Mouse (Mus musculus) cerebellum, adult 9-11 months (tissue): ENCODE results near the gene Ano10.

ENCODE experiments used
- DNase-seq: peaks from one replicate; pipeline ENCODE4 v3.0.0; 2022

Ano10 gene

DNA sequence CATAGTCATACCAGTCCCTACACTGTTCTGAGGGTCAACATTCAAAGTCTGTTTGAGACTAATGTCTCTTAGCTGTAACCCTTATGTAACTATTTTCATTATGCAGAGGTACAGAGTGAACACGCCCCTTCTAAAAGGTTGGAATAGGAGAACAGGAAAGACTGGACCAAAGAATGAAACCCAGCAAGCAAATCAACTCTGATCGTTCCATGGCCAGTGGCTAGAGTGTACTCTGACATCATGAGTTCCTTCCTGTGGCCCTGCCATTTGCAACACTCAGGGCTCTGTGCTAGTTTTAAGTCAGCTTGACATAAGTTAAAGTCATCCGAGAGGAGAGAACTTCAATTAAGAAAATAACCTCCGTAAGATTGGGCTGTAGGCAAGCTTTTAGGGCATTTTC lies 142.2 kb downstream of the Ano10 start:
- no peak for DNase-seq

GRCm38 (mm10) chr9:122149997-122150826 lies 144.0 kb downstream of the Ano10 start:
- no peak for DNase-seq

- DNase-seq: no peak
These were observed 145.9 kb downstream of the Ano10 start for GRCm38 (mm10) chr9:122148356-122148755.

GRCm38 (mm10) chr9:122146124-122146870 lies 147.9 kb downstream of the Ano10 start:
- DNase-seq: no peak

DNA sequence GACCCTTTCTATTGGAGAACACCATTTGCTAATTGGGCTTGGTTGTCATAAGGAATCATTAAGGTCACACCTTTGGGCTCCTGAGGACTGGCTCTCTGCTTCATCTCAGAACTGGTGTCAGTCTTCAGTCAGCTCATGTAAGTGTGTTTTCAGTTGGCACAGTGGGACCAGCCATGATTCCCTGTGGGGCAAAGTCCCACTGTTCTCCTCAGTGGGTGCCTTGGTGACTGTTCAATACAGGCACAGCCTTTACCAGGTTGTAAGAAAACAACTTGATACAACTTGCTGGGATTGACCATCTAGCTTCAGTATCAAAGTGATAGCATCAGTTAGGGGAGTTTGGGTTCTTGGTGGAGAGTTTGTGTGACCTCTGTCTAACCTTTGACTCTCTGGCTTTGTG lies 148.5 kb downstream of the Ano10 start:
- DNase-seq: no peak

- no peak for DNase-seq
These were observed 149.4 kb downstream of the Ano10 start for GRCm38 (mm10) chr9:122144776-122145175.

GRCm38 (mm10) chr9:122143219-122143618 lies 151.0 kb downstream of the Ano10 start:
- DNase-seq: no peak

- DNase-seq: no peak
These were observed 155.0 kb downstream of the Ano10 start for GRCm38 (mm10) chr9:122139236-122139635.

DNA sequence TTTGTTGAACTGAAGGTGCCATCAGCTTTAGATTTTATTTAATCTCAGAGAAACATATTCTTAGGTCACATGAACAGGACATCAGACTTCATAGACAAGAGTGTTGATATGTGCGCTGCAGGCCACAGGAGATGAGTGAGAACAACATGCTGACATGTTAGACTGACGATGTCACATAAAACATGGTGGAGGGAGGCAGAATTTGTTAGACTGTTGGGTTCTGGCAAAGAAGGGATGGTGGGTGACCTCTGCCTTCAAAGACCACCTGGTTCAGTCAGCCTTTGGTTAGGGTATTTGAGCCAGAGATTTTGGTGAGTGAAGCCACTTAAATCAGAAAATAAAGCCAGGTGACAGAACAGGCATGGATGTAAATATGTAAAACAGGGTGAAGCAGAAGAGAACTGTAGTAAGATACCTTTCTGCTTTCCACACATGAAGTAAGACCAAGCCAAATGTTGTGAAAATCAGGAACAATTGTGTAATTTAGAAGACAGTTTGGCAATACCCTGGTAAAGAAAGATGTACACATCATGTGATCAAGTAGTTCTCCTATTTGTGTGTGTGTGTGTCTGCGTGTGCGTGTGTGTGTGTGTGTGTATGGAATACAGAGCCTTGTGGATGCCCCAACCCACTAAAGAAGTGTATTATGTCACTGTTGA lies 155.7 kb downstream of the Ano10 start:
- no peak for DNase-seq

DNA sequence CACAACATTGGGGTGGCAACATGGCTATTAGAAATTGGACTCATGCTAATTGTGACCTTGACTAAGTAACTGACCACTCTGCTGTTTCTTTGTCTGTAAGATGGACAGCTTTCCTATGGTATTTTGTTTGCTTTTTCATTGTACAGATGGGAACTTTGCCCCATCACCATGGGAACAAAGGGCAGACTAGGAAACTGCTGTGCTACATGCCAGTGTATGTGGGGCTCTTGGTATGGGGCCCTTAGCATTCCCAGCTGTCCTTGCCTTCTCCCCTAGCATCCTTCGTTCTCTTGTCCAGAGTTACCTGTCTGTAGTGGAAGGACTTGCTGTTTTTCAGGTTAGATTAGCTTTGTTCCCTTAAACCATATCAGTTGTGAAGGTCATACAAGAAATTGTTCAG lies 156.3 kb downstream of the Ano10 start:
- DNase-seq: no peak

GRCm38 (mm10) chr9:122135885-122136170 lies 158.4 kb downstream of the Ano10 start:
- no peak for DNase-seq

GRCm38 (mm10) chr9:122135095-122135884 lies 158.9 kb downstream of the Ano10 start:
- DNase-seq: no peak

- no peak for DNase-seq
These were observed 162.1 kb downstream of the Ano10 start for GRCm38 (mm10) chr9:122132145-122132544.

- DNase-seq: no peak
These were observed 163.6 kb downstream of the Ano10 start for GRCm38 (mm10) chr9:122130666-122131065.

DNA sequence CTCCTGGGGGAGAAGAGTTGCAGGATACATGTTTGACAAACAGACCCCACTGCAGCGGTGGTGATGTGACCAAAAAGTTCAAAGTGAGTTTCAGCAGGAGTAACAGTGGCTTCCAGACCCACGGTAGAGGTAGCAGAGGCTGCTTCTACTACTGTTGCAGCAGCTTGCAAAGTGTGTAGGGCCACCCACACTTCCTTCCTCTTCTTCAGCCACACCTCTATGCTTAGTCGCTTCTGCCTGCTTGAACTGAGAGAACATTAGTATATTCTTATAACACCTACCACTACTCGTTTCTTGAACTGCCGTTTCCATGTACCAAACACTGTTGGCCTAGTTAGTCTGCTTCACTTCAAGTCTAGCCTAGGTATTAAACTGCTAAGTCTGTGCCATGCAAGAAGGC lies 165.5 kb downstream of the Ano10 start:
- DNase-seq: no peak

DNA sequence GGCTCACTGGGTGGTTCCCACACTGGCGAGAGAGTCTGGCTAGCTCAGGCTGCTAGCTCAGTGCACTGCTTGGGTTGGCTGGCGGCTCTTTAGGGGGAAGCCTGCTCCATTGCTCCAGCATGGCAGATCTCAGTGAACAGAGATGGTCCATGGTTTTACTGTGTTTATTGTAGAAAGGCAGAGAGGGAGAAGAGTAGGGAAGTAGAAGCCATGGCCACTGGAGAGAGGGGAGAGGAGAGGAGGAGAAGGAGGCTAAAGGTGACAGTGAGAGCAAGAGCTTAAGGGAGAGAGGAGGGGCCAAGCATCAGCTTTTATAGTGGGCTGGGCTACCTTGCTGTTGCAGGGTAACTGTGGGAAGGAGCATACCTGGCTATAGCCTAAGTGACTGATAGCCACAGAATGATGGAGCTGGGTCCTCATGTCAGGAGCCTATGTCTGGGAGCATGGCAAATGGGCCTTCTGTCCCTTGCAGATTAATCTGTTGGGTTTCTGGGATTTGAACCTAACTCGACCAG lies 166.9 kb downstream of the Ano10 start:
- DNase-seq: no peak

DNA sequence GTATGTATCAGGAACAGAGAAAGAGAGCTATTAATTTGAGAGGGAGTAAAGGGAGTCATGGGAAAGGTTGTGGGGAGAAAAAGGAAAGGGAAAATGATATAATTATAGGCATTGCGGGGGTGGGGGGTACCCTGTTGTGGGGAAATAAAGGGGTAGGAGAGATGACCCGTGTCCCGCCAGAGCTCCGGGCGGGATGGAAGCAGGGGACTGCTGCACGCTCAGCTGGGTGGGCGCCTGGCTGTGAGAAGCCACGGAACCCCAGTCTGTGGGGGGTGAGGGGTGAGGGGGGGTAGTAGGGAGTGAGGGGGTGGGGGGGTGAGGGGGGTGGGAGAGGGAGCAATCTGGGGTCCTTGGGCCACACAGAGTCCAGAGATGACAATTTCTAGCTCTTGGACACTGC lies 167.4 kb downstream of the Ano10 start:
- DNase-seq: no peak
